Mouse (Mus musculus): ENCODE measurements around the gene Thtpa.
A peak's percentile ranks its signal among the peaks of the same experiment; 100 is the strongest.

The Thtpa gene

DNA sequence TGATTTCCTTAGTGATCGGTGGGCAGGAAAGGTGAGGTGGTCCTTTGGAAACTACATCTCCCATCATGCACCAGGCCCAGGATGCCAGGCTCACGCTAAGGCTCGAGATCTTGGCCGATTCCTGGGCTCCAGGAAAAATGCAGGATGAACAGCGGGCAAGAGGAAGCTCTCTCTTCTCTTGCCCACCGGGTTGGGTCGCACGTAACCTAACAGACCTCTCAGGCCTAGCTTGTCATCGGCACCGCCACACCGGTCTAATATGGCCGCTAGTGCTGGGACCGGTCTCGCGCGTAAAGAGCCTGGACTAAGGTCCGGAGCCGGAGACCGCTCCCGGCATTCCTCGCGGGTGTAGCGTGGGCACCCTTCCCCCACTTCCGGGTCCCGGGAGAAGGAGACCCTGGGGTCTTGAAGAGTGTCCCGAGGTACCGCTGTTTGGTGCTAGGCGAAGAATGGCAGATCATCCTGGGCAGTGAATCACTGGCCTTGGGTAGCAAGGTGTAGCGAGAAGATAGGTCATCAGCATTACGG is at the start of gene Thtpa:
Thtpa (plus strand) TSS at position 81 of the 528 bp plus-strand sequence.
- DNase-seq = peak; percentile 82

DNA sequence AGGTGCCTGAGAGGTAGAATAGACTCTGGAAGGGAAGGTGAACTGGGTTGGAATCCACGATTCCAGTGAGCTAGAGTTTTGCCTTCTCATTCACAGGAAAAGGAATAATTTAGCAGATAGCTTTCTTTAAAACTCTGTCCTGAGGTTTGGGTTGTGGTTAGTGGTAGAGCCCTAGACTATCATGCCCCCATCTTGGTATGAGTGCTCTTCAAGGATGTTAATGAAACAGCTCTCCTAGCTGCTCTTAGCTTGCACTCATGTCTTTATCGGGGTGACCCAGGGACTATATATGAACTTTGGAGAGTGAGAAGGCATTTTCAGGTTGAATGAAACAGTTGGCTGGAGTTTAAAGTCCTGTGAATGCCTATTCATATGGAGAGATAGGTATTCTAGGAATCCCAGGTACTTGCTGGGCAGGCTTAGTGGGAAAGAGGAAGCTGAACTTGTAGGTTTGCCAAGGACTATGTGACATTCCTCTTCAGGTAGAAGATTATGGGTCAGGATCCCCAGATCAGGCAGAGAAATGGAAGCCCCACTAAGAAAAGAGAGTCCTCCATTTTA is 46.5 kb upstream of the Thtpa start:
- no peak for DNase-seq

DNA sequence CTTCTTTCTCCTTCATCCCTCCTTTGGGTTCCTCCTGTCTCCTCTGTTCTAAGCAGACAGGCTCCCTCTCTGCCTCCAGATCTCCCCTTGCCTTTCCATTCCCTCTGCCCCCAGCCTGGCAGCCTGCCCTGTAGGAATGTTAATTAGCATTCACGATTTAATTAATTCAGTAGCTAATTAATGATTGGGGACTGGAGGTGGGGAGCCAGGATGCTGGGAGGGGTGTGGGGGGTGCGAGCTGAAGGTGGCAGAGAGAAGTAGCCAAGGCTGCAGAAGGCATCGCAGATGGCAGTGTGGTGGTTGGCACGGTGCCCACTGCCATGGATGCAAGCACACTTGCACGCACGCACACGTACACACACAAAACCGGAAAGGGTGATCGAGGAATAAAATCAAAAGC is 42.1 kb upstream of the Thtpa start:
- DNase-seq = peak; percentile 96

DNA sequence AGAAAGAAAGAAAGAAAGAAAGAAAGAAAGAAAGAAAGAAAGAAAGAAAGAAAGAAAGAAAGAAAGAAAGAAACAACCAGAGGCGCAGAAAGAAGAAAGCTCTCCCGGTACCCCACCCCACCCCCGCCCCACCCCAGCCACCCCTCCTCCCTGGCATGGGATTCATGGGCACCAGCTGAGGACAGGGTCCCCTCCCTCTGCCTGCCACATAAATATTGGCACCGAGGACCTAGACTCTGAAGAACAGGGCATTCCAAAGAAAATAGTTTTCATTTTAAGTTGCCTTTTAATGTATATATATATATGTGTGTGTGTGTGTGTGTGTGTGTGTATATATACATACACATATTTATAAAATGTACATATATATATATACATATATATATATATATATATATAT is 41.5 kb upstream of the Thtpa start:
- DNase-seq = no peak

DNA sequence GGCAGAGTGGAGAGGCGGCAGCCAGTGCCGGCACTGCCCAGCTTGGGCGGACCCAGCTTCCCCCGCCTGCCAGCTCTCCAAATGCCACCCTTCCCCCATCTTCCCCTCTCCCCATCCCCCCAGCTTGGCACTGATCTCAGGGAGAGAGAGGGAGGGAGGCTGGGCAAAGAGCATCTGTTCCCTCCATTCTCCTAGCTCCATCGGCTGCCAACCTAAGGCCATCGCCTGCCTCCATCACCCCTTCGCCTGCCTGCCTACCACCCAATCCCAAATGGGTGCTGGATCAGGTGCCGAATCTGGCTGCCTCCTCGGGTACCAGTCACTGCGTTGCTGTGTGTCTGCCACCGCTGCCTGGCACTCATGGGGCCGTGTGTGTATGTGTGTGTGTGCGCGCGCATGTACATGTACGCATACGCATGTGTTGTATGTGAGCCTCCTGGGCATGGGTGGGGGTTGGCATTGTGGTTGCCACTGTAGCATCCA is 40.8 kb upstream of the Thtpa start:
- DNase-seq = peak; percentile 98

DNA sequence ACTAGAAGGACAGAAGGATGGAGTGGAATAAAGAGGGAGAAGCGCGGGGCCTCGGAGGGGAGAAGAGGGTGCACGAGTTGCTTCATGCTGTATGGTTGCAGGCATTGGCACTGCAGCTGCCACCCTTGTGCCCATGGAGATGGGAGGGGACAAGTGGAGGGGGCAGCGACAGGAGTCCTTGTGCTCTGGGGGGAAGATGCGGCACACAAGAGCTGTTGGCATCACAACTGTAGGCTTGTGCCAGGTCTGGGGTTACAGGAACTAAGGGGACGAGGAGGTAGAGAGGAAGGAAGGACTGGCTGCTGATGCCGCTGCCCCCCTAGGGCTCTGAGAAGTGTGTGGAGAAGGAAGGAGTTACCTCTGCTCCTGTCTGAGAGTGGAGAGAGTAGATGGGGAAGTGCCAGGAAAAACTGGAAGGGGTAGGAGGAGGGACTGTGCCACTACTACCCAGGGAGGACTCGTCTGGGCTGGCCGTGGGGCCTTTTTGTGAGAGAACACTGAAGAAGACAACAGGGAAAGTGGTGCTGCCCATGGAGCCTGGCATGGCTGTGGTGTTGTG is 40.3 kb upstream of the Thtpa start:
- DNase-seq = peak; percentile 93

DNA sequence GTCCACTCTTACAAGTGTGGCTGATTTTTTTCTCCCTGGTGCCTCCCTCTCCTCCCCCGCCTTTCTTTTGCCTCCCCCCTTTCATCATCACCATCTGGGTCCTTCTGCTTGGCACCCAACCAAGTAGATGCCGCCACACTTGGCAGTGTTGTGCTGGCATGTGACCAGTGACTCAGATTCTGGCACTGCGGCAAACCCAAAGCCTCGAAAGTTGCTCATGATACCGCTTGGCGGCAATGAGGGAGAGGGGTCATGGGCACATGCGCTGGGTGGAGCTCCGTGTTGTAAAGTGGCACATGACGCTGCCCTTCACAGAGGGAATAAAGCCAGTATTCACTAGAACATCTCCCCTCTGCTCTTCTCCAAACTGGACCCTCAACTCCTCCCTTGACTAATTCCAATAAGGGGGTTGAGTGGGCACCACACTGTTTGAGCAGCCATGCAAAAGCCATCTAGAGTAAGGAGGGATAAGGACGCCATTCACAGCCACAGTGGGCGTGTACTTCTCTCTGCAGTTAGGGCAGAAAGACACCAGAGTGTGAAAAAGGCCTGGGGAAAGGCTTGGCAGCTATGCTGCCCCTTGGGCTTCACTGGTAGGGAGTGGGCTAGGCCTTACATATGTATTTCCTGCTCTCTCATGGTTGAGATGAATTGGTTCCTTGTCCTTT is 39.3 kb upstream of the Thtpa start:
- DNase-seq = peak; percentile 94

DNA sequence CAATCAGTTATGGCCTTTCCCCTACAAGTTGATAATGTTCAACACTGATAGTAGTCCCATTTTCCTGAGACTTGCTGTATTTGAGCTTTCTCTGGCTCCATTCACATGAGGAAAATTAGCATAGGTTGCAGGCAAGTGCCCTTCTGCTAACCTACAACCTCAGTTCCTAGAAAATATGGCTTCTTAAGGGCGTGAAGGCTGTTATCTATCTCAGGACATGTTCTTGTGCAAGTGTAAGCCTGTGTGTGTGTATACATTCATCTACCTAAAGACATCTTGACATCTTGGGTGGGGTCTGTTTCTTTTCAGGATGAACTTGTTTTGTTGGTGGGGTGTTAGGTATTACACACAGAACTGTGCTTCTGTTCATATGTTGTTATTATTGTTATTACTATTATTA is 35.6 kb upstream of the Thtpa start:
- DNase-seq = no peak

DNA sequence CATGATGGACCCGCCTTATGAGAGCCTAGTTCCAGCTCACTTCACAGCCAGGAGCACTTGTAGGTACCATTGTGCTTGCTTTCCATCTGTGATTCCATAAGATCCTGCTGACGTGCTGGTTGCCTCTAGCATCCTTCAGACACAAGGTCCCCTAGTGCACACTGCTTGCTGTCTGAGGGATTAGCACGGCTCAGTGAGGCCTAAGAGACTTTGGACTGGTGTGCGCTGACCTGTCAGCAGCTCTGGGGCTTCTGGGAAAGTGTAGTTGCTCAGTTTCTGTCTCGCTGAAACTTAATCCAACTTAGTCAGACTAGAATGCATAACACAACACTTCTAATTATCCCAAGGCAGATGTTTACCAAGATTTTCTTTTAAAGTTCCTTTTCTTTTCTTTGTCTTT is 34.7 kb upstream of the Thtpa start:
- DNase-seq = no peak

DNA sequence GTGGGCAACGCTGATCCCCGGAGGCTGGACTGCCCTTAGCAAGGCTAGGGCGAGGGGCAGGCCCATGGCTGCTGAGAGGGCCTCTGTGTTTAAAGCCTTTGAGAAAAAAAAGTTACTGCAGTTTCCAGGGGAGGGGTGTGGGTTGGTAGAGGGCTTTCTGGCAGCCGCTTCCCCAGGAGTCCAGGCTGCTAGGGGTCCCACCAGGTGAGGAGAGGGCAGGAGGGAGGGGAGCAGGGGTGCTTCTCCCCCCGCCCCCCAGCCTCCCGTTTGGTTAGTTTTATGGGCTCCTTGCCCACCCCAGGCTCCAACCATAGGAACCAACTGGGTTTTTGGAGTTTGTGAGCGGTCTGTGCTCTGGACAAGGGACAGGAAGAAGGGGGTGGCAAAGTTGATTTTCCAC is 32.7 kb upstream of the Thtpa start:
- no peak for DNase-seq

DNA sequence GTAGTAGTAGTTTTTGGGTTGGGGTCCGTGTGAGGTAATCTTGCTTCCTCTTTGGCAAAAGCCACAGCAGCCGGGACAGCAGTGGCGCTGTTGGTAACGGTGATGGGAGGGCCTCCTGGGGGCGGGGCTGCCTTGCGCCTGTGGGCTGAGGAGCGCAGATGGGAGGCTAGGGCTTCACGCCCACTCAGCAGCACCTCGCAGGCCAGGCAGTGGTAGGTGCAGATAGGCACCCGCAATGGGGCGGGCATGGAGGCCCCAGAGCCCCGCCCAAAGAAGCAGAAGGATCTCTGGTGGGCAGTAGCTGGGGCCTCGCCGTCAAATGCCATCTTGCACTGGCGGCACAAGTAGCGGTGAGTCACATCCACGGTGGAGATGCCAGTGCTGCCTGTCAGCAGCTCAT is 32.0 kb upstream of the Thtpa start:
- DNase-seq = peak; percentile 84

DNA sequence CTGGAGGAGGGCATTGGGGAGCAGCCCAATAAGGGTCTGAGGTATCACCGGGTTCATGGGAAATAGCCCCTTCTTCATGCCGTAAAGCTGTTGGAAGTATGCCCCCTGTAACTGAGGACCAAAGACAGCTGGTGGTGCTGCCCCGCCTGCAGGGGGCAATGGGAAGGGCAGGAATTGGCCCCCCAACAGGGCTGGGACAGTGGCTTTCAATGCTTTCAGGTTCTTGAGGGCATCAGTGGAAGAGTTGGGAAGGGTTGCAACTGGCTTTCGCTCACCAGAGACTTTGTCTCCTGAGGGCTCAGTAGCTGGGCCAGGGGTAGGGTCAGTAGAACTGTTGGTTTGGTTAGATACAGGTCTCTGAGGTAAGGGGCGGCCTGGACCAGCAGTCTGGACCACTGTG is 31.5 kb upstream of the Thtpa start:
- peak; percentile 55 for DNase-seq

DNA sequence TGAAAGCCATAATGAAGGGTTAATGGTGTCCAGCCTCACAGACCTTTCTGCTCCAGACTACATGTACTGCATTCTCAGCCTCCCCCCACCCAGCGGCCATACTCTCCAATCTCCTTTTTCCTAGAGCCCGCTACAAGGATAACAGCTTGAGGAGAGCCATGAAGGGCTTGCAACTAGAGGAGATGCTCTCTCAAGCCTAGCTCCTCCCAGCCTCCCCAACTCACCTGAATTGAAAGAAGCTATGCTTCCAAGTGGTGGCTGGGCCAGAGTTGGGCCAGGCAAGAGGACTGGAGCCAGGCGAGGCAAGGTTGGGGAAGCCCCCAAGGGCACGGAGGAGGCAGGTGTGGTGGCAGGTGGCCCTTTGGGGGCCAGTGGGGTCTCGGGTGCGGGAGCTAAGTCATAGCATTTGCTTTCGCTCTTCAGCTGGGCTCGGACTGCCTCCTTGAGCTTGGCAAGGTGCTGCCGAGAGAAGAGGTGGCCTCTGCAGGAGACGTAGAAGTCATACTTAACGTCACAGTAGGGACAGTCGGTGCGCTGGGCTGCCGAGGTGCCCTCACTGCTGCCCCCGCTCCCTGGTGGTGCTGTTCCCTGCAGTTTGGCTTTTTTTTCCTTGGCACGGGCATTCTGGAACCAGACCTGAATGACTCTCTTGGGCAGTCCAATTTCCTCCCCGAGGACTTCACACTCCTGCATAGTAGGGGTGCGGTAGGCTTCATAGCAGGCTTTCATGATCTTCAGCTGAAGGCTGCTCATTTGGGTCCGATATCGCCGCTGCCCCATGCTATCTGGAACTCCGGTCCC is 30.8 kb upstream of the Thtpa start:
- peak; percentile 77 for DNase-seq

DNA sequence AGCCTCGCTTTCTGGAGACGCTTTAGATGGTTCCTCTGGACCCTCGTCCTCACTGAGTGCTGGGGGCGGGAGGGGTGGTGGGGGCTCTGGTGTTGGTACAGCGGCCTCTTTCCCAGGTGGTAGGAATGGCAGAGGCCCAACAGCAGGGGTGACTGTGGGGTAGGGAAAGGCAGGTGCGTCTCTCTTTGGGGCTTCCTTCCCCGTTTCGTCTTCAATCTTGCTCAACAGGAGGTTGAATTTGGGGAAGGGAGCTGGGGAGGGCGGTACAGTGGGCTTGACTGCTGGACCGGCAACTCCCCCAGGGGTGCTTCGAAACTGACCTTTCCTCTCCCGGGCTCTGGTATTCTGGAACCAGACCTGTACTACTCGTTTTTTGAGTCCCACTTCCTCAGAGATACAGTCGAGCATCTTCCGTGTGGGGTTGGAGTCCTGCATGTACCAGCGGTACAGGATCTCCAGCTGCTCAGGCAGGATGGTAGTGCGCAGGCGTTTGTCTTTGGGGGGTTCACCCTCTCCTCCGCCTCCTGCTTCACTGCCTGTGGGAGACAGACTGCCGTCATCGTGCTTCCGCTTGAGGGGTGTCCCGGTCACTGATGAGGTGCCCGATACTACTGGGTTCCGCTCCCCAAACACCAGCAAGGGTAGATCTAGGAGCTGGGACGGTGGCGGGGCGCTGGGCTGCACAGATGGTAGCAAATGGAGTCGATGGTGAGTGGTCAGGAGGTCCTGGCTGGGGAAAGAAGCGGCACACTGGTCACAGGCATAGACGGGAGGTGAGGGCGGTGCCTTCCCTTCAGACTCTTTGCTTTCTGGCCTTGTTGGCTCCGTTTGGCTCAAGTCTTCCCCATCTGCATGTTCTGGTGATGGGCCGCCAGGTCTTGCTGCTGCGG is 29.9 kb upstream of the Thtpa start:
- DNase-seq = peak; percentile 79

DNA sequence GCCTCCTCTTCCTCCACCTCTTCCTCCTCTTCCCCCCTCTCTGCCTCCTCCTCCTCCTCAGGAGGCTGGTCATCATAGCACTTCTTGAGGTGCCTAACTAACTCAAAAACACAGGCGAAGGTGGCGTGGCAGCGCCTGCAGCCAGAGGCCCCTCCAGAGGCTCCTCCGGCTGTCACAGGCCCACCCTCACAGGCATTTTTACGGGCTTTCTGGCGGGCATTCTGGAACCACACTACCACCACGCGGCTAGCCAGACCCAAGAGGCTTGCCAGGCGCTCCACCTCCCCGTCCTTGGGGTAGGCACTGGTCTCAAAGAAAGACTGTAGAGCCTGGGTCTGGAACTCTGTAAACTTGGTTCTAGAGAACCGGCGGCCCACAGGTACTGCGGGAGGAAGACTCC is 29.2 kb upstream of the Thtpa start:
- DNase-seq = no peak

DNA sequence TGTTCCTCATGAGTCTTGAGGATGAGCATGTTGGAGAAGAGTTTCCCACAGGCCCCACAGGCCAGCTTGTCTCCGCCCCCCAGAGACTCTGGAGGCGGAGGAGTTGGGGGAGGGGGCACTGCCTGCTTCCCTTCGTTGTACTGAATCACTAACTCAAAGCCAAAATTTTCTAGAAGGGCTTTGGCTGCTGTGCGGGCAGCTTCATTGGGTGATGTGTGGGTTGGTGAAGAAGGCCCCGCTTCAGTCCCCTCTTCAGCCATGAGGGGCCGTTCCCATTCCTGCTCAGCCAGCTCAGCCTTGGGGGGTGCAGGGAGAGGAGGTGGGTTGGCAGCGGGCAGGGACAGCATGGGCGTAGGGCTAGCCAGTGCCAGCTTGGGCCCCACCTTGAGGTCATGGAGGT is 28.5 kb upstream of the Thtpa start:
- peak; percentile 61 for DNase-seq

DNA sequence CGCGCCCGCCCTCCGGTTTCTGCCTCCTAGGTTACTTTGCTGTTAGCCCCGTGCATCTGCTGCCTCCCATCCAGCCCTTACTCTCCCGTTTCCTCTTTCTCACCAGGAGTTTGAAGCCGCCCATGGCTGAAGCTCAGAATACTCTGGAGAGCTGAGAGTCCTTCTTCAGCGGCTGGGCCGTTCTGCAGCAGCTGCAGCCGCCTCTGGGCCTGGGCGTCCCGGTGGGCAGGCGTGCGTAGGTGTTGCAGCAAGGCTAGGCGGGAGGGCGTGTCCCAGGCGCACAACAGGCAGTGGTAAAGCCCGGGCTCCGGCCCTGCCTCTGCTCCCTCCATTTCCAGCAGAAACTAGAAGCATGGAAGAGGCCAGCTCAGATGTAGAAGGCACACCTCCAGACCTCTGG is 22.8 kb upstream of the Thtpa start:
- DNase-seq = no peak

DNA sequence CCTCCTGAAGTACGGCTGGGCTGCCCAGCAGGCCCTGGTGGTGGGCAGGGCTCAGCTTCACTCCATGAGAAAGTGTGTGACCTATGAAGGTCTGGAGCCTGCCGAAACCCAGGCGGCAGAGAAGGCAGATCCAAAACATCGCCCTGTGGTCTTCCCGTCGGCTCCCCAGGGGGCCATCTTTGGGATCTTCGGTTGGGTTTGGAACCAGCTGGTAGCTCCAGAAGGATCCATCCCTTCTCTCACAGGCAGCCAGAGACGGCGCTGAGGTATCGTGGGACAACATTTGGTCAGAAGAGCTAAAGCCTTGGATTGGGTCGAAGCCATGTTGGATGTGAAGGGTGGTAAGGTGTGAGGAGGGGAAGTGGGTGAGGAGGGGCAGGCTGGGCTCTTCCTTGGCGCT is 20.2 kb upstream of the Thtpa start:
- peak; percentile 59 for DNase-seq

DNA sequence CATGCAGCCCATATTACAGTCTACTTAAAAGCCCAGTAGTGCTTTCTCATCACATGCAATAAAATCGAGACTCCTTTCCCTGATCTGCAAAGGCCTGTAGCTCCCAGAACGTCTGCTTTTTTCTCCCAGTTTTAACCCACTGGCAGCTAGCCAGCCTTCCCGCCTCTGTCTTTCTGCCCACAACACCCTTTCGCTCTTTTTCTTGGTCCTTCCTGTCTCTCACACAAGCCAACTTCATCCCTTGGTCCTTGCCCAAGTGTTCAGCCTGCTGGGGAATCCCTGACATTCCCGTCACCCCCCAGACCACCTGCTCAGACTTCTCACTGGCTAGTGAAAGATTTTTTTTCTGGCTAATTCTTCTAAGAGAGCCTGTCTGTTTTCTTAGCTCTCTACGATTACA is 18.4 kb upstream of the Thtpa start:
- peak; percentile 59 for DNase-seq

DNA sequence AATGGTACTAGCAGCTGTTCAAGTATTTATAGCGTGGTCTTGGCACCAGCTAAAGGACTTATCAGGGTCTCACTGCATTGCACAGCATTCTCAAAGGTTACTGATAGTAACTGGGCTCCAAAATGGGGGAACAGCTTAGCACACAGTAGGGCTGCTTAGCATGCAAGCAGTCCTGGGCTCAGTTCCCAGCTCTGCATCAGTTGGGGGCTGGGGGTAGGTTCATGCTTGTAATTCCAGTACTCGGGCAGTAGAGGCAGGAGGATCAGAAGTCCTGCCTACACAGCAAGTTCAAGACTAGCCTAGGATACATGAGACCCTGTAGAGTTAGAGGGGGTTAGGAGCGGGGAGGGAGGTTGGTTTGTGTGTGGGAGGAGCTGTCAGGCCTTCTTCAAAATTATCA is 17.6 kb upstream of the Thtpa start:
- no peak for DNase-seq

DNA sequence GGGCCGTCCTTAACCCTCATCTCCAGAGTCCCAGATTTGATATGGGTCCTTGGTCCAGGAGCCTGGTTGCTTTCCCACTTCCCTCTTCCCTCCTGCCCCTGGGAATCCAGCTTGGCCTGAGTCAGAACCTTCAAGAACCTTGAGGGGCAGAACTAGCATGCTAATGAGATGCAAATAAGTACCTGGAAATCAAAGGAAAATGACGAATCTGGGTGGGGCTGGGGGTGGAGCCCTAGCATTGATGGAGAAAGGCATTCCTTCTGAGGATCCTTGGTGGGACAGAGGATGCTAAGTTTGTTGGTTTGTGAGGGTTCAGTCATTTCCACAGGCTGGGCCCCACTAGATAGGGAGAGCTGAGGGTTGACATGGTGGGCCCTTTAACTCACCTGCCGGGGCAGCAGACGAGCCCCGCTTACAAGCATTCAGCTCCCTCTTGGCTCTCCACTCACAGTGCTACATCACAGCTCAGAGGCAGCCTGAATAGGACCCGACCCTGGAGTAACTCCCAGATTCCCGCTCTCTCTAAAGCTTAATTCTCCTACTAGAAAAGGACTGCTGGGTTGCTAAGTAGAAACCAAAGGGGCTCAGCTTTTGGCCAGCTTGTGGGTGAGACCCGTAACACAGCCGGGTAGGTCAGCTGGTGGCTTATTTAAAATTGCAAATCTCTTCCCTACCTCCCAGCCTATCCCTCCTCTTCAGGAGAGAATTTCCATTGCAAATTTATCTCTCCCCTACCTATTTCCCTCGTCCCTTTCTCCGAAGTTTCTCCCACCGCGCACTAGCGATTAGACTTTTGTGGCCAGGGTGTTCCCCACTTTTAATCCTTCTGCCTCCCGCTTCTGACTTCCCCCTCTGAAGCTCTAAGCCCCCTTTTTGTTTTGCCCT is 16.9 kb upstream of the Thtpa start:
- no peak for DNase-seq
